Mouse (Mus musculus) naive thymus-derived CD4-positive, alpha-beta T cell, adult 5 months (primary cell): ENCODE measurements around the gene Clec2g. TPM values are rescaled to one million over a fixed set of nuclear protein-coding genes. Genes with fewer than 3 reads are reported as not detected.

ENCODE experiments used
- polyA plus RNA-seq: library from polyadenylated mRNA; unstranded; fragments of 100-300 nt; shearing (Covaris generic); gene quantifications from one replicate; pipeline ENCODE4 v1.2.1, GENCODE M21; 2017

The Clec2g gene
- polyA plus RNA-seq: not detected

DNA sequence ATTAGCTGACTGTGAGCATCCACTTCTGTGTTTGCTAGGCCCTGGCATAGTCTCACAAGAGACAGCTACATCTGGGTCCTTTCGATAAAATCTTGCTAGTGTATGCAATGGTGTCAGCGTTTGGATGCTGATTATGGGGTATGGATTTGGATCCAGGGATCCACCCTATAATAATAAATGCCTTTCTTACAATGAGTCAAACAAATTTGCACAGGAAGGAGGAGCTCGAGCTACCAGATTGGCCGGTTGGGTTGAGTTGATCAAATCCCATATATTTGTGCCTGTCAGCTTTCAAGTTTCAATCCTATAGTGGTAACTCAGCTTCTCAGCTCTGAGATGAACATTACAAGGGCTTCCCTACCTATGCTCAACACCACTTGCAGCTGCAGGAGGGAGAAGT is at the start of gene Clec2g:
Gene Clec2g, plus strand, starts transcription at position 301 of the 400 bp plus-strand sequence.

DNA sequence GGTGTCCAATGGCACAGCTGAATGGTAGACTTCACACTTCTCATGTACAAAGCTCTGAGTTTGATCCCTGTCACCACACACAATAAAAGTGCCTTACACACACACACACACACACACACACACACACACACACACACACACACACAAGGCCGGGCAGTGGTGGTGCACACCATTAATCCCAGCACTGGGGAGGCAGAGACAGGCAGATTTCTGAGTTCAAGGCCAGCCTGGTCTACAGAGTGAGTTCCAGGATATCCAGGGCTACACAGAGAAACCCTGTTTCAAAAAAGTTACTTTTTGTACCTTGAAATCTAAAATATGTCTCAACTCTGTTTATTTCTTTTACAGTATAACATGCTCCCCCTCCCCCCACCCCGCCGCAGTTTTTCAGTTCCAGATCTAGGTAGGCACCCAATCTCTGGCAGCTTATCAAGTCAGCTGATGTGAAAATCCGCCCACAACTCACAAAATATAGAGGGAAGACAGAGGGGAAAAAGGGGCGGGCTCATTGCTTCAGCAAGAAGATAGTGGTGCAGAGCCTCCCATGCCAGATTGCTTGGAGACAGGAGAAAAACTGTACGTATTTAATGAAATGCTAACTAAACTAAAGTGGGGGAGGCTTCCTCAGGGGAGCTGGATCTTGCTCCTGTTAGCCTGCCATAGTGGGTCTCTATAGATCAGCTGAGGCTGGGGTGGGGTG is 46.9 kb upstream of the Clec2g start, which contains the start of gene Clec2i:
Gene Clec2i, plus strand, starts transcription at position 498 of the 700 bp plus-strand sequence.

GRCm38 (mm10) chr6:128890948-128891355 is 43.2 kb upstream of the Clec2g start, which contains the start of gene BC035044:
TSS of gene BC035044 (minus strand) at chr6:128891126.

Other genes starting within 250 kb of the Clec2g start
- gene Klrb1, start 211.3 kb upstream of the Clec2g start, polyA plus RNA-seq: 0.55 TPM
- 0.30 TPM for gene Klrb1c, start 145.2 kb upstream of the Clec2g start, polyA plus RNA-seq
- gene Gm44511, start 108.1 kb upstream of the Clec2g start, polyA plus RNA-seq: not detected
- gene Klrb1b, start 108.0 kb upstream of the Clec2g start, polyA plus RNA-seq: not detected
- 63.9 TPM for gene Clec2i, start 46.8 kb upstream of the Clec2g start, polyA plus RNA-seq
- 1.6 TPM for gene BC035044, start 43.3 kb upstream of the Clec2g start, polyA plus RNA-seq
- not detected for gene Klrb1f, start 111.5 kb downstream of the Clec2g start, polyA plus RNA-seq
- not detected for gene Clec2e, start 166.5 kb downstream of the Clec2g start, polyA plus RNA-seq
- gene Clec2d, start 246.2 kb downstream of the Clec2g start, polyA plus RNA-seq: 11.0 TPM